Mouse (Mus musculus) liver, embryonic 11.5 days (tissue): ENCODE measurements around the gene Rtbdn. TPM values are rescaled to one million over a fixed set of nuclear protein-coding genes. Genes with fewer than 3 reads are reported as not detected.

Experiments used
- ATAC-seq: fragments of 200-750 bp; cut with Nextera tagmentation; replicated peaks from 2 replicates; pipeline ENCODE4 v1.8.0; 2017; ENCODE audit warnings: moderate number of reproducible peaks, mild to moderate bottlenecking, moderate TSS enrichment, moderate library complexity; ENCODE audit not compliant: low FRiP score
- DNase-seq: peaks from one replicate; pipeline ENCODE4 v3.0.0-alpha.2; 2017; ENCODE audit warnings: low spot score
- H3K27ac ChIP-seq: fragments of 300-500 bp; sonication (generic); 2 replicates; pipeline ENCODE4 v1.5.1; 2014; ENCODE audit warnings: mild to moderate bottlenecking, low read depth, low read length, control low read depth
- H3K27me3 ChIP-seq: fragments of 300-500 bp; sonication (generic); replicated peaks from 2 replicates; pipeline ENCODE4 v1.6.1; 2014; ENCODE audit warnings: low read length, mixed read lengths; ENCODE audit not compliant: control insufficient read depth, insufficient read depth
- H3K36me3 ChIP-seq: fragments of 300-500 bp; sonication (generic); 2 replicates; pipeline ENCODE4 v1.6.1; 2014; ENCODE audit warnings: mild to moderate bottlenecking, low read length, moderate library complexity, mixed read lengths; ENCODE audit not compliant: control insufficient read depth, insufficient read depth
- H3K4me1 ChIP-seq: fragments of 300-500 bp; sonication (generic); replicated peaks from 2 replicates; pipeline ENCODE4 v1.6.1; 2014; ENCODE audit warnings: low read length, mixed read lengths; ENCODE audit not compliant: control insufficient read depth, insufficient read depth
- H3K4me2 ChIP-seq: fragments of 300-500 bp; sonication (generic); 2 replicates; pipeline ENCODE4 v1.6.1; 2014; ENCODE audit warnings: mild to moderate bottlenecking, control low read depth, moderate library complexity
- H3K4me3 ChIP-seq: fragments of 300-500 bp; sonication (generic); 2 replicates; pipeline ENCODE4 v1.5.1; 2014; ENCODE audit warnings: low read depth, low read length, control low read depth
- H3K9ac ChIP-seq: fragments of 300-500 bp; sonication (generic); 2 replicates; pipeline ENCODE4 v1.6.1; 2014; ENCODE audit warnings: low read depth, low read length, control low read depth
- H3K9me3 ChIP-seq: fragments of 300-500 bp; sonication (generic); 2 replicates; pipeline ENCODE4 v1.6.1; 2016; ENCODE audit warnings: low read length, inconsistent platforms, mixed read lengths; ENCODE audit not compliant: control insufficient read depth
- WGBS: fragments of 180-500 bp; shearing (Covaris S2); extraction: QIAGEN DNeasy Blood & Tissue Kit; methylation state at CpG from one replicate; pipeline ENCODE4 v1.1.7; 2014; 5-methylcytosine and 5-hydroxymethylcytosine counted together
- polyA plus RNA-seq: library from polyadenylated mRNA; unstranded; fragments of >200 nt; fragmentation: Nextera tagmentation; extraction: Ambion mirVana; gene quantifications from 2 replicates; pipeline ENCODE4 v1.2.1, GENCODE M21; 2014

The Rtbdn gene
- polyA plus RNA-seq, 1 experiment from 2014 or later = 0.22 TPM

DNA sequence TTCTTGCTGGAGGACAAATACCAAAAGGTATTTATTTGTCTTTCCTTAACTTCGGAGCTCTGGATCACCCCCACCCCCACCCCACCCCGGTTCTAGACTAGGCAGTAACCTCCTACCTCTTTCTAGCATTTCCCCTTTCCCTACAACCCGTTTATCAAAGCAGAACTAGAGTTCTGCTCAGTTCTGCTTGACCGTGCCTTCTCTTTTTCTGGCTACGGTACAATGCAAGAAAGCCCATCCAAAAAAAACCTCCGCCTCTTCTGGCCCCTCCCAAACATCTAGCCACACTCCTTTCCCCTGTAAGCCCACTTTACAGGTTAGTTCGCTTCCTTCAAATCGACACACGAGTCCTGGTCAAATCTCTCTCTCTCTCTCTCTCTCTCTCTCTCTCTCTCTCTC, 33.3 kb upstream of the Rtbdn start:
- no peak for ATAC-seq
- peak overlapping the region; percentile 25 for H3K27ac ChIP-seq
- 11% methylated on average over 9 of the region's 9 CpGs for WGBS

DNA sequence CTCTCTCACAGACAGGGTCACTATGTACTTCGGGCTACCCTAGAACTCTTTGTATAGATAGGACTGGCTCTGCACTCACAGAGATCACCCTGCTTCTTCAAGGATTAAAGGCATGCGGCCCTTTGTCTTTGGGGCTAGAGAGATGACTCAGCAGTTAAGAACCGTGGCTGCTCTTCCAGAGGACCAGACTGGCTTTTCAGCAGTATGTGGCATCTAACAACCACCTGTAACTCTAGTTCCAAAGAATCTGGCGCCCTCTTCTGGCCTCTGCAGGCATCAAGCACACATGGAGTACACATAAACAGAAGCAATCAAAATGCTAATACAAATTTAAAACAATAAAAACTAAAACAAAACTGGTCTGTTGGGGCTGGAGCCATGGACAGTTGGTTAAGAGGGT, 32.8 kb upstream of the Rtbdn start:
- peak overlapping the region; percentile 99 for H3K4me2 ChIP-seq
- no peak overlapping the region for H3K27ac ChIP-seq
- WGBS = 26% methylated on average over 4 of the region's 4 CpGs
- DNase-seq (no peak), ATAC-seq (no peak)
- H3K4me3 ChIP-seq = peak overlapping the region; percentile 60
- H3K36me3 ChIP-seq = no peaks in the 10 kb centered on the region
- peaks cover 53% of the 10 kb centered on the region for H3K27me3 ChIP-seq
- H3K9ac ChIP-seq = peak overlapping the region; percentile 64
- peaks cover 20% of the 10 kb centered on the region for H3K4me1 ChIP-seq
- H3K9me3 ChIP-seq = no peaks in the 10 kb centered on the region

More for the DNA sequence above, 33.3 kb upstream of the Rtbdn start:
- H3K36me3 ChIP-seq = no peaks in the 10 kb centered on the region
- H3K4me3 ChIP-seq = peak overlapping the region; percentile 60
- peak overlapping the region; percentile 99 for H3K4me2 ChIP-seq
- peak overlapping the region; percentile 64 for H3K9ac ChIP-seq
- DNase-seq = no peak
- H3K4me1 ChIP-seq = peaks cover 23% of the 10 kb centered on the region
- H3K9me3 ChIP-seq = no peaks in the 10 kb centered on the region
- H3K27me3 ChIP-seq = peaks cover 50% of the 10 kb centered on the region

DNA sequence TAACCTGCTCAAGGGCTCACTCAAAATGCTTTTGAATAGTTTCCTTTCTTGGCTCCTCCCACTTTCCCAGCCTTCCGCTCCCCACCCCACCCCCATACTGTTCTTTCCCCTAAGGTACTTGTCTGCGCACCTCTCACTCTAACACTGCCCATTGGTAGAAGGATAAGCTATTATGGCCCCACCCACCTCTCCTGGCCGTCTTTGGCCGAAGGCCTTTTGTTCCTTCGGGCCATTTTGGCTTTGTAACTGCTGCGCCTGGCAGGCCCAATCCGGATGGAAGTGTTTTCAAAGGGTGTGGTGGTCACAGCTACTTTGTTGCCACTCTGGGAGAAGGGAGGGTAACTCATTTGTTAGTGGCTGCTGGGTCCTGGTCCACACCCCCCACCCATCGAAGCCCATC, 31.5 kb upstream of the Rtbdn start:
- Histone ChIP-seq H3K4me1 (peaks cover 10% of the 10 kb centered on the region), H3K36me3 (no peaks in the 10 kb centered on the region), H3K27ac (no peak overlapping the region), H3K4me2 (no peak overlapping the region), H3K27me3 (peaks cover 51% of the 10 kb centered on the region), H3K9me3 (no peaks in the 10 kb centered on the region), H3K9ac (no peak overlapping the region), H3K4me3 (no peak overlapping the region)
- no peak for DNase-seq
- ATAC-seq = no peak
- 92% methylated on average over 8 of the region's 8 CpGs for WGBS

DNA sequence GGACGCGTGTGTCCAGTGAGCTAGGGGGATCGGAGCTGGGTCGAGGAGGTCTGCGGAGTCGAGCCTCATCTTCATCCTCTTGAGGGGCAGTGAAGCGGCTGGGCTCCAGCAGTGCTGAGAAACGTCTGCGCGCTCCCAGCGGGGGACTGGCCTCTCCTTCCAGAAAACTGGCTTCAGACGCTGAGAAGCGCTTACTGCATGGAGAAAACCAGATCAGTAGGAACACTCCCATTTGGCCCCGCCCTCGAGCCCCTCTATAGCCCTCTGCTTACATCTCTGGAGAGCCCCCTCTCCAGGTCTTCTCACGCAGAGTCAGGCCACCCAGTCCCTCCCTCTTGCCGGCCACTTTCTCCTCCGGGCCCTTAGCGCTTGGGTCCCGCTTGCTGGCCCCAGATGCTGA, 29.0 kb upstream of the Rtbdn start:
- DNase-seq = no peak
- Histone ChIP-seq H3K4me2 (no peak overlapping the region), H3K9me3 (no peaks in the 10 kb centered on the region), H3K4me1 (peaks cover 4% of the 10 kb centered on the region), H3K4me3 (no peak overlapping the region), H3K27ac (no peak overlapping the region), H3K27me3 (peaks cover 31% of the 10 kb centered on the region), H3K9ac (no peak overlapping the region), H3K36me3 (no peaks in the 10 kb centered on the region)
- 33% methylated on average over 20 of the region's 20 CpGs for WGBS
- ATAC-seq = no peak

DNA sequence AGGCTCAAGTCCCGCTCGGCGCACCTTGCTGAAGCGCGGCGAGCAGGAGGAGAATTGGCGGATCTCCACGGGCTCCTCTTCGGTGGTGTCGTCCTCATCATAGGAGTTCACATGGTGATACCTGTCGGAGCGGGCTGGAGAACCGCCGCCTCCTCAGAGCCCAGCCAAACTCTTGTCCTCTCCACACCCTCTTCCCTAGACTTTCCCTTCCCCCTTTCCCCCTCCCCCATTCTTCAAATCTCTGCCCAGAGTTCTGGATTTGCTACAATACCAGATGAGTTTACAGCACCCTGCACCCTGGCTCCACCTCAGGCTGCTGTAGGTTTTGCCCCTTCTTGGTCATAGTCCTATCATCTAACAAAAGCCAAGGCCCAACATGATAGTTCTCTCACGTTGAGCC, 28.1 kb upstream of the Rtbdn start:
- no peak overlapping the region for H3K4me3 ChIP-seq
- H3K4me1 ChIP-seq = peaks cover 2% of the 10 kb centered on the region; the same call in 1 of the 2 replicates
- H3K9ac ChIP-seq = no peak overlapping the region
- H3K27me3 ChIP-seq = peaks cover 28% of the 10 kb centered on the region
- no peak overlapping the region for H3K27ac ChIP-seq
- WGBS = 83% methylated on average over 15 of the region's 15 CpGs
- no peak overlapping the region for H3K4me2 ChIP-seq
- H3K9me3 ChIP-seq = no peaks in the 10 kb centered on the region
- no peak for DNase-seq
- no peak for ATAC-seq
- no peaks in the 10 kb centered on the region for H3K36me3 ChIP-seq

DNA sequence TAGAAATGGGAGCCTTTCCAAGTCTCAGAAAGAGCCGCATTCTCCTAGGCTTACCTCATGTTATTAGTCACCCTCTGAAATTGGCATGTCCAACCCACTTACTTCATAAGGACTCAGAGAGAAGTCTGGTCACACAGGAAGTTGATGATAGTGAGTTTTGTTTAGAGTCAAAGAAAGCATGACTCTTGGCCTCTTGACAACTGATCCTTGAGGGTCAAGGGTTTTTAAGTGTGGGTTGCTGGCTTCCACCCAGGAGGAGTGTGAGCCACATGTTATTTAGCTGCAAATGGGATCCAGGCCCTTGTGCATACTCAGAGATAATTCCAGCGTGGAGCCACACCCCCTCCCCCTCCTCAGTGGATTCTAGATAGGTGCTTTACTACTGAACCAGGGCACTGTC, 25.2 kb upstream of the Rtbdn start:
- ATAC-seq (no peak), DNase-seq (no peak)
- H3K27me3 ChIP-seq = peaks cover 32% of the 10 kb centered on the region
- no peak overlapping the region for H3K27ac ChIP-seq
- no peaks in the 10 kb centered on the region for H3K36me3 ChIP-seq
- H3K4me2 ChIP-seq = no peak overlapping the region
- H3K9ac ChIP-seq = no peak overlapping the region
- 58% methylated on average over 2 of the region's 2 CpGs for whole genome bisulfite sequencing
- no peak overlapping the region for H3K4me3 ChIP-seq
- H3K9me3 ChIP-seq = no peaks in the 10 kb centered on the region
- H3K4me1 ChIP-seq = 0 out of 2 replicates have a peak, but pooled peaks cover 2% of the 10 kb centered on the region

DNA sequence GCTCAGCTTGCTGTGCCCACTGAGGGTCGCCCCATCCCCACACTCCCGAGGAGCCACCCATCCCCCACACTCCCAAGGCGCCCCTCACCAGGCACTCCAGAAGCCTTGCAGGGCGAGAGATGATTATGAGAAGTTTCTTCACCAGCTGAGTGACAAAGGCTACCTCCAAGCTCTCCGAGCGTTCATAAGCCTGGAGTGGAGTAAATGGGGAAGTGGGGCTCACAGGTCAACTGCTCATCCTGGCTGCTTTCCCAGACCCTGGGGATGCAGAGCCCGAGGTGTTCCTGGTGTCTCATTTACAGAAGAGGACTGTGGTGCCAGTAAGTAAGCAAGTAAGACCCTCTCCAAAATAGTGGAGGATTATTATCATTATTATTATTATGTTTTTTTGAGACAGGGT, 21.2 kb upstream of the Rtbdn start:
- Histone ChIP-seq H3K9ac (no peak overlapping the region), H3K27me3 (peaks cover 39% of the 10 kb centered on the region), H3K4me3 (no peak overlapping the region), H3K4me2 (no peak overlapping the region), H3K36me3 (no peaks in the 10 kb centered on the region), H3K27ac (no peak overlapping the region), H3K4me1 (peaks cover 8% of the 10 kb centered on the region), H3K9me3 (no peaks in the 10 kb centered on the region)
- DNase-seq (no peak), ATAC-seq (no peak)
- 58% methylated on average over 7 of the region's 7 CpGs for WGBS

DNA sequence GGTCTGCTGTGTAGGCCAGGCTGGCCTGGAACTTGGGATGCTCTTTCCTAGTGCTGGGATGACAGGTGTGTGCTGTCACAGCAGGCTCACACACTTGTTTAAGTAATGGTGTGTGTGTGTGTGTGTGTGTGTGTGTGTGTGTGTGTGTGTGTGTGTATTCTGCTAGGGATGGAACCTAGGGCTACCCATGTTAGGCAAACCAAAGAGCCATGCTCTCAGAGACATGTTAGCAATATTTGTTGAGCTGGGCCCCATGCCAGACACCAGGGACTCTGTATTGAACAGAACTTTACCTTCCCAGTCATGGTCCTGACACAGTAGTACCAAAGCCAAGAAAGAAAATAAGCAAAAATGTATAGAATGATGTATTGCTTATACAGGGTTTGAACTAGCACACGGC, 19.3 kb upstream of the Rtbdn start:
- H3K27ac ChIP-seq = no peak overlapping the region
- no peak overlapping the region for H3K4me3 ChIP-seq
- H3K27me3 ChIP-seq = peaks cover 56% of the 10 kb centered on the region
- DNase-seq = no peak
- peaks cover 6% of the 10 kb centered on the region for H3K4me1 ChIP-seq
- 66% methylated on average over 1 of the region's 1 CpGs for WGBS
- ATAC-seq = no peak
- H3K4me2 ChIP-seq = no peak overlapping the region
- H3K9me3 ChIP-seq = no peaks in the 10 kb centered on the region
- H3K36me3 ChIP-seq = no peaks in the 10 kb centered on the region
- H3K9ac ChIP-seq = no peak overlapping the region

DNA sequence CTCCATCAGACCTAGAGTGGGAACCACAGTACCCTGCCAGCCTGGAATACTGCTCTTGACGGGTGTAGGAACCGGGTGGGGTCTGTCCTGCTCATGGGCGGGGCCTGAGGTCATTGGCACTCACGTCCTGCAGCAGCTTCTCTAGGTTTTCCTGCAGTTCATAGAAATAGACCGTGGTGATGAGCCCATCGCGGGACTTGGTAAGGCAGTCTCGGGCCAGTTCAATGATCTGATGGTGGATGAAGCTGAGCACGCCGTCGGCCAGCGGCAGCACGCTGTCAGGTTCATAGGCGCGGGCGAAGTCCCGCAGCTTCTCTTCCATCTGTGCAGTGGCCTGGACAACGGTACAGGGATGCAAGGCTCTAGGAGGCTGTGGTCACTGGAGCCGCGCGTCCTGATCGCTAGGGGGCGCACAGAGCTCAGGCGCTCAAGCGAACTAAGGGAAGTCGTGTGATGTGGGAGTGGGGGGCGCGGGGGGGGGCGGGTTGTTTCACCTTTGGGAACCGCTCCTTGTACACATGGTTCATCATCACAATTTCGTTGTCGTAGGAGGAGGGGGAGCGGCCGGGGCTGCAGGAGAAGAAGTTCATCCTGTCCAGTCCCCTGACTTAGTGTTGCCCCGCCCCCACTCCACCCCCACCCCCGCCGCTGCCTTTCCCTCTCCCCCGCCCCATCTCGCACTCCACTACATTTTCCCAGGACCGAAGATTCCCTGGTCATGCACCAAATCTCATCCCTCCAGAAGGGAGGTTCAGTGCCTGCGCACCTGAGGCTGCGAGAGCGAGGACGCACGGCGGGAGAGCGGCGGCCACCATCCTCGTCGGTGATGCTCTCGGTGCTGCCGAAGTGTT, 18.1 kb upstream of the Rtbdn start:
- H3K9me3 ChIP-seq = no peaks in the 10 kb centered on the region
- WGBS = 5% methylated on average over 52 of the region's 52 CpGs
- peak; percentile 65 for DNase-seq
- peak; percentile 58; the same call in 1 of the 2 replicates for ATAC-seq
- no peaks in the 10 kb centered on the region for H3K36me3 ChIP-seq
- peak overlapping the region; percentile 35 for H3K4me3 ChIP-seq
- H3K9ac ChIP-seq = no peak overlapping the region
- peak overlapping the region; percentile 59 for H3K4me2 ChIP-seq
- peaks cover 6% of the 10 kb centered on the region for H3K4me1 ChIP-seq
- H3K27me3 ChIP-seq = peaks cover 57% of the 10 kb centered on the region
- H3K27ac ChIP-seq = no peak overlapping the region
